Mouse (Mus musculus) pancreas, adult 10 weeks (tissue): Measurements from ENCODE around the gene Tspyl1. TPM values are rescaled to one million over a fixed set of nuclear protein-coding genes. Genes with fewer than 3 reads are reported as not detected.

ENCODE experiments used
- polyA plus RNA-seq: library from polyadenylated mRNA; stranded (reverse); fragments of 350-450 nt; fragmentation: Illumina TruSeq; extraction: RNeasy Lipid Tissue Mini Kit (QIAGEN cat#74804); gene quantifications from one replicate; pipeline ENCODE4 v1.2.3, GENCODE M21; 2015; ENCODE audit warnings: low read depth, low replicate concordance; ENCODE audit not compliant: insufficient read depth

Gene Tspyl1
- polyA plus RNA-seq: 8.4 TPM

GRCm38 (mm10) chr10:34281962-34282388, at the start of gene Tspyl1:
Gene Tspyl1, plus strand, starts transcription at chr10:34282190.

GRCm38 (mm10) chr10:34297299-34297979, 15.4 kb downstream of the Tspyl1 start, which contains the start of gene Tspyl4:
Gene Tspyl4, plus strand, starts transcription at chr10:34297442.

Other genes starting within 250 kb of the Tspyl1 start
- not detected for gene Trappc3l, start 244.6 kb upstream of the Tspyl1 start, polyA plus RNA-seq
- gene Calhm4, start 237.9 kb upstream of the Tspyl1 start, polyA plus RNA-seq: not detected
- gene Calhm5, start 185.7 kb upstream of the Tspyl1 start, polyA plus RNA-seq: 0.59 TPM
- gene Calhm6, start 154.2 kb upstream of the Tspyl1 start, polyA plus RNA-seq: not detected
- 2.1 TPM for gene Dse, start 74.5 kb upstream of the Tspyl1 start, polyA plus RNA-seq
- gene Tspyl4, start 15.3 kb downstream of the Tspyl1 start, polyA plus RNA-seq: 9.5 TPM
- not detected for gene Col10a1, start 107.8 kb downstream of the Tspyl1 start, polyA plus RNA-seq
- 1.1 TPM for gene Nt5dc1, start 136.4 kb downstream of the Tspyl1 start, polyA plus RNA-seq
- 2.3 TPM for gene Frk, start 201.2 kb downstream of the Tspyl1 start, polyA plus RNA-seq